Mouse (Mus musculus) forebrain, embryonic 16.5 days (tissue): Measurements from ENCODE around the gene Pla2g12b. TPM values are rescaled to one million over a fixed set of nuclear protein-coding genes. Genes with fewer than 3 reads are reported as not detected.

Experiments
- ATAC-seq: fragments of 200-750 bp; cut with Nextera tagmentation; 2 replicates; pipeline ENCODE4 v1.8.0; 2017; ENCODE audit warnings: mild to moderate bottlenecking, moderate library complexity
- H3K27ac ChIP-seq: fragments of 300-500 bp; sonication (generic); 2 replicates; pipeline ENCODE4 v1.5.1; 2014; ENCODE audit warnings: low read length, control low read depth
- H3K27me3 ChIP-seq: fragments of 300-500 bp; sonication (generic); replicated peaks from 2 replicates; pipeline ENCODE4 v1.6.1; 2014; ENCODE audit warnings: low read length; ENCODE audit not compliant: control insufficient read depth, insufficient read depth
- H3K36me3 ChIP-seq: fragments of 300-500 bp; sonication (generic); 2 replicates; pipeline ENCODE4 v1.6.1; 2014; ENCODE audit not compliant: control insufficient read depth, insufficient read depth
- H3K4me1 ChIP-seq: fragments of 300-500 bp; sonication (generic); replicated peaks from 2 replicates; pipeline ENCODE4 v1.6.1; 2014; ENCODE audit warnings: low read length; ENCODE audit not compliant: control insufficient read depth, insufficient read depth
- H3K4me2 ChIP-seq: fragments of 300-500 bp; sonication (generic); 2 replicates; pipeline ENCODE4 v1.6.1; 2014; ENCODE audit warnings: mild to moderate bottlenecking, low read length, control low read depth
- H3K4me3 ChIP-seq: fragments of 300-500 bp; sonication (generic); replicated peaks from 2 replicates; pipeline ENCODE4 v1.5.1; 2014; ENCODE audit warnings: mild to moderate bottlenecking, low read length, control low read depth
- H3K9ac ChIP-seq: fragments of 300-500 bp; sonication (generic); replicated peaks from 2 replicates; pipeline ENCODE4 v1.6.1; 2014; ENCODE audit warnings: low read depth, low read length, control low read depth
- H3K9me3 ChIP-seq: fragments of 300-500 bp; sonication (generic); 2 replicates; pipeline ENCODE4 v1.6.1; 2016; ENCODE audit warnings: low read length; ENCODE audit not compliant: control insufficient read depth
- WGBS: fragments of 180-500 bp; shearing (Covaris S2); extraction: QIAGEN DNeasy Blood & Tissue Kit; methylation state at CpG from one replicate; pipeline ENCODE4 v1.1.7; 2014; 5-methylcytosine and 5-hydroxymethylcytosine counted together
- polyA plus RNA-seq: library from polyadenylated mRNA; unstranded; fragments of >200 nt; fragmentation: Nextera tagmentation; extraction: Ambion mirVana; gene quantifications from 2 replicates; pipeline ENCODE4 v1.2.1, GENCODE M21; 2015

Gene Pla2g12b
- polyA plus RNA-seq, 1 experiment from 2014 or later = not detected

GRCm38 (mm10) chr10:59470451-59470850 lies 67.0 kb downstream of the Pla2g12b start:
- 67% methylated on average over 5 of the region's 5 CpGs for WGBS
- Histone ChIP-seq H3K4me1 (peaks cover 6% of the 10 kb centered on the region; the same call in 1 of the 2 replicates), H3K9me3 (no peaks in the 10 kb centered on the region), H3K27ac (no peak overlapping the region), H3K9ac (no peak overlapping the region), H3K4me2 (no peak overlapping the region), H3K27me3 (no peaks in the 10 kb centered on the region), H3K36me3 (no peaks in the 10 kb centered on the region), H3K4me3 (no peak overlapping the region)
- ATAC-seq = no peak

Other genes with a start within 250 kb of the Pla2g12b start
- gene Sept10, start 181.8 kb upstream of the Pla2g12b start, polyA plus RNA-seq = 21.7 and 28.3 TPM in 2 replicates
- gene Sowahc, start 181.7 kb upstream of the Pla2g12b start, polyA plus RNA-seq = 20.4 and 21.0 TPM in 2 replicates
- 32.8 and 46.6 TPM in 2 replicates for gene P4ha1, start 80.4 kb upstream of the Pla2g12b start, polyA plus RNA-seq
- 2.1 and 7.6 TPM in 2 replicates for gene Gm10273, start 8.0 kb upstream of the Pla2g12b start, polyA plus RNA-seq
- gene Oit3, start 38.1 kb downstream of the Pla2g12b start, polyA plus RNA-seq = 0.08 TPM in 1 of 2 replicates, not detected in the other
- not detected in 2 replicates for gene Gm10322, start 212.4 kb downstream of the Pla2g12b start, polyA plus RNA-seq
- 26.3 and 27.3 TPM in 2 replicates for gene Mcu, start 213.0 kb downstream of the Pla2g12b start, polyA plus RNA-seq